In the genomic region with DNA sequence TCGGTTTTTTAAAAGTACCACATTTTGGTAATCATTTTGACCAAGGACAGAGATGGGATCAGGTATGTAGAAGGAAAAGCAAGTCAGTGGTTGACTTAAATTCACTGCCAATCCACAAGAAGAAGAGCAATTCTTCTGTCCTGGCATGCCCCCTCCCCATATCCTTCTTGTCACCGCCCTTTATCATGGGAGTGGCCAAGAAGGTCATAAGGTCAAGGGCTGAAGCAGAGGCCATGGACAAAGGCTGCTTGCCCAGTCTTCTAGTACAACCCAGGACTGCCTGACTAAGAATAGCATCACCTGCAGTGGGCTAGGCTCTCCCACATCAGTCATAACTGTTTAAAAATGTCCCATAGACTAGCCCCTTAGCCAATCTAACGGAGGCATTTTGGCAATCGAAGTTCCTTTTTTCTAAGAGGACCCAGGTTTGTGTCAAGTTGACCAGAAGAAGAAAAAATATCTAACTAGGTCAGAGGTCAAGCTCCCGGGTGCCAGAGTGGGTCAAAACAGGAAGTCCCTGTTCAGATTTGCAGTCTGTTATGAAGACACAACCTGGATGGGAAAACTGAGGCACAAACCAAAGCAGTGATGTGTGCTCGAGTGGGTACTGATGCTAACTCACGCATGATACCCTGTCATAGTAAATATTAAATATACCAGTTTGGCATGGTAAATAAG, we compare ENCODE assay signal across 7 mouse cellular contexts.
"Had no signal": no experiment of that assay in that cellular context is flagged by ENCODE, and none has a peak within 500 bp of the region (broad histone marks: within the 10 kb centered on the region; RNA-seq: fewer than 3 reads in every experiment).

No protein-coding gene starts in this region.

- ATAC-seq: intestine, embryonic 15.5 days had no signal

- DNase-seq: kidney, adult 18-20 months; kidney, postnatal 4 days; liver; midbrain, embryonic 14.5 days; thymus, adult 18-20 months; thymus, postnatal 14 days had no signal
